Mouse (Mus musculus) urinary bladder, adult 18-20 months (tissue): ENCODE data around the gene Olfr1462.

Experiments used
- DNase-seq, 2 experiments: peaks; one replicate each; pipeline ENCODE4 v3.0.0; 2022; ENCODE audit warnings: low spot score in 2 of 2, mixed read lengths in 2 of 2

Gene Olfr1462

GRCm38 (mm10) chr19:13185434-13185833 is at the start of gene Olfr1462:
TSS of gene Olfr1462 (plus strand) at chr19:13185734.
- no peak for DNase-seq

GRCm38 (mm10) chr19:13149449-13149848 is 36.1 kb upstream of the Olfr1462 start, which contains the start of gene Olfr1459:
TSS of gene Olfr1459 (minus strand) at chr19:13149549.
- DNase-seq = no peak

GRCm38 (mm10) chr19:13162700-13163099 is 22.8 kb upstream of the Olfr1462 start, which contains the start of gene Olfr1461:
TSS of gene Olfr1461 (plus strand) at chr19:13163000.
- DNase-seq = no peak

GRCm38 (mm10) chr19:13221666-13222065 is 36.1 kb downstream of the Olfr1462 start:
- DNase-seq = no peak

- DNase-seq = no peak
These were observed 45.5 kb downstream of the Olfr1462 start, which contains the start of gene Olfr1463 for GRCm38 (mm10) chr19:13231028-13231427. TSS of gene Olfr1463 (plus strand) at chr19:13231328.
